12 mouse cellular contexts compared by ENCODE assay signal in the genomic region with DNA sequence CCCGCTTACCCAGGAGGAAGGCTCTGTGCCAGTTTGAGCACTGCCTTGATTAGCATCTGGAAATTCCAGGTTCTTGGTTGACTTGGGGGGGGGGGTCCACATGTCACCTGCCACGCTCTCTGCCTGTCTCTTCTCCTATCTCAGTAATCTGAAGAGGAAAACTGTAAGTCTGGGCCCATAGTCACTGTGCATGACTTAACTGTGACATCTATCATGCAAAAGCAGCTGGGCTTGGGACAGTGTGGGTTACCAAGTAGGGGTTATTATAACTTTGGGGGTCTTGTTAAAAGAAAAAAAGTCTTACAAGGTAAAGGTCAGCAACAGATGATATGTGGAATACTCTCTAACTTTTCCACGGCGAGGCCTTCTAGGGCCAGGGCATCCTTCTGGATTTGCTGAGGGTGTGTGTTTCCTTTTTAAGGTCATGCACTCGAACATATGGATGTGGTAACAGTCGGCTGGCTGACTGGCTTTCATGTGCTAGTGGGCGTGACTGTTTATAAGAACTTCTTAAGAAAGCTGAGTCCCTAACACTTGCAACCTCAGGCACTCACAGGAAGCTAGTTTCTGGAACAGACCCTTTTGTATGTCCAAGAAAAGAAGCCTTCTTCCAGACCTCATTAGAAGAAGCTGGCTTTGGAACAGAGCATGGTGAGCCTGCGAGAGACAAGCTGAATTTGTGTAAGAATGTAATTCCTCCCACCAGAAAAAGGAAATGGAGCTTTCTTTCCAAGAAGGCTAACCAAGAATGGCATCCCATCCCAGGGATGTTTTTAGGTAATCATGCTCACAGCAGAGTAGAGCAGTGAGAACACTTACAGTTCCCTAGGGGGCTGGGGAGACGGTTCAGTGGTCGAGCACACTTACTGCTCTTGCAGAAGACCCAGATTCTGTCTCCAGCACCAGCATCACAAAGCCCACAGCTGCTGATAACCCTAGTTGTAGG. TPM values are rescaled to one million over a fixed set of nuclear protein-coding genes. Genes with fewer than 3 reads are reported as not detected.
DNase-seq lines count a peak whose midpoint lies in the region; ATAC-seq and TF ChIP-seq lines count a peak whose summit lies in the region.
"Had no signal": no experiment of that assay in that cellular context is flagged by ENCODE, and none has a peak within 500 bp of the region (broad histone marks: within the 10 kb centered on the region; RNA-seq: fewer than 3 reads in every experiment).

No protein-coding gene starts in this region.

- no peak overlapping the region for H3K9ac ChIP-seq in hindbrain, postnatal 0 days (replicated peaks; ENCODE audit: low read length)
- H3K9ac ChIP-seq in lung, postnatal 0 days (replicated peaks; ENCODE audit: low read depth), result no peak overlapping the region
- H3K9ac ChIP-seq: forebrain, embryonic 13.5 days; midbrain, embryonic 15.5 days had no signal

- peak; percentile 75 for TF ChIP-seq EP300 in lung, postnatal 0 days (IDR thresholded peaks at IDR 0.05)

- no peak for TF ChIP-seq CTCF in hindbrain, postnatal 0 days (IDR thresholded peaks at IDR 0.05; ENCODE audit: low read depth)
- TF ChIP-seq CTCF in lung, postnatal 0 days (IDR thresholded peaks at IDR 0.05), result no peak

- DNase-seq in hindbrain, embryonic 10.5 days (ENCODE audit: low spot score), result peak; percentile 39
- DNase-seq in hindbrain, postnatal 0 days (ENCODE audit: low spot score), result no peak
- peak; percentile 11 for DNase-seq in embryo, embryonic 9.5 days (ENCODE audit: extremely low spot score)
- DNase-seq in lung, postnatal 0 days (ENCODE audit: low spot score), result peak; percentile 94
- DNase-seq in thymus, postnatal 0 days (ENCODE audit: low spot score), result peak; percentile 83
- DNase-seq in ovary, postnatal 14 days (ENCODE audit: low spot score), result no peak
- no peak for DNase-seq in left cerebral cortex, postnatal 4 days
- no peak for DNase-seq in heart, adult 18-20 months
- DNase-seq: cerebellum, adult 18-20 months had no signal

- H3K4me1 ChIP-seq in hindbrain, embryonic 10.5 days (replicated peaks), result peaks cover 7% of the 10 kb centered on the region
- H3K4me1 ChIP-seq in hindbrain, postnatal 0 days (ENCODE audit: insufficient read depth, low read length), result no peaks in the 10 kb centered on the region
- 0 out of 2 replicates have a peak, but pooled peaks cover 3% of the 10 kb centered on the region for H3K4me1 ChIP-seq in lung, postnatal 0 days (ENCODE audit: insufficient read depth, low read depth, low read length)
- H3K4me1 ChIP-seq: midbrain, embryonic 15.5 days had no signal

- H3K36me3 ChIP-seq in hindbrain, embryonic 10.5 days, result no peaks in the 10 kb centered on the region
- H3K36me3 ChIP-seq in hindbrain, postnatal 0 days (ENCODE audit: insufficient read depth, low read length), result no peaks in the 10 kb centered on the region
- H3K36me3 ChIP-seq in lung, postnatal 0 days (ENCODE audit: insufficient read depth, low read length), result no peaks in the 10 kb centered on the region
- H3K36me3 ChIP-seq: heart, embryonic 10.5 days; midbrain, embryonic 15.5 days had no signal

- no peak overlapping the region for H3K4me3 ChIP-seq in hindbrain, embryonic 10.5 days
- H3K4me3 ChIP-seq in hindbrain, postnatal 0 days (ENCODE audit: low read length), result no peak overlapping the region
- no peak overlapping the region for H3K4me3 ChIP-seq in lung, postnatal 0 days (ENCODE audit: low read depth, low read length)
- H3K4me3 ChIP-seq: forebrain, embryonic 13.5 days; heart, embryonic 10.5 days; midbrain, embryonic 15.5 days had no signal

- no peak for ATAC-seq in hindbrain, postnatal 0 days
- peak; percentile 93 for ATAC-seq in lung, postnatal 0 days
- ATAC-seq: forebrain, embryonic 13.5 days; midbrain, embryonic 15.5 days had no signal

- H3K4me2 ChIP-seq in hindbrain, postnatal 0 days (ENCODE audit: low read depth, low read length), result no peak overlapping the region
- no peak overlapping the region for H3K4me2 ChIP-seq in lung, postnatal 0 days (replicated peaks; ENCODE audit: low read depth, low read length)
- H3K4me2 ChIP-seq: forebrain, embryonic 13.5 days; midbrain, embryonic 15.5 days had no signal

- intact Hi-C loops in left cerebral cortex, postnatal 4 days (cut with DNase I), result no loop called here

- H3K9me3 ChIP-seq in hindbrain, embryonic 10.5 days, result no peaks in the 10 kb centered on the region
- no peaks in the 10 kb centered on the region for H3K9me3 ChIP-seq in hindbrain, postnatal 0 days (ENCODE audit: low read length)
- no peaks in the 10 kb centered on the region for H3K9me3 ChIP-seq in lung, postnatal 0 days (ENCODE audit: low read length)
- H3K9me3 ChIP-seq: forebrain, embryonic 13.5 days; heart, embryonic 10.5 days; midbrain, embryonic 15.5 days had no signal

- H3K27ac ChIP-seq in hindbrain, embryonic 10.5 days, result no peak overlapping the region
- no peak overlapping the region for H3K27ac ChIP-seq in hindbrain, postnatal 0 days
- H3K27ac ChIP-seq in lung, postnatal 0 days (ENCODE audit: low read length), result peak overlapping the region; percentile 23; the same call in 1 of the 2 replicates
- H3K27ac ChIP-seq: forebrain, embryonic 13.5 days; heart, embryonic 10.5 days; midbrain, embryonic 15.5 days had no signal

- 54% methylated on average over 10 of the region's 10 CpGs for WGBS in hindbrain, embryonic 10.5 days
- 67% methylated on average over 10 of the region's 10 CpGs for WGBS in hindbrain, postnatal 0 days
- WGBS in lung, postnatal 0 days, result 31% methylated on average over 10 of the region's 10 CpGs

- H3K27me3 ChIP-seq in hindbrain, embryonic 10.5 days (ENCODE audit: insufficient read depth, poor library complexity, severe bottlenecking), result no peaks in the 10 kb centered on the region
- no peaks in the 10 kb centered on the region for H3K27me3 ChIP-seq in hindbrain, postnatal 0 days (ENCODE audit: insufficient read depth, low read length)
- no peaks in the 10 kb centered on the region for H3K27me3 ChIP-seq in lung, postnatal 0 days (replicated peaks; ENCODE audit: insufficient read depth, low read length)
- H3K27me3 ChIP-seq: forebrain, embryonic 13.5 days; midbrain, embryonic 15.5 days had no signal

RNA-seq across cellular contexts. Expression of a gene that starts 53.7 kb away (rescaled TPM):
- polyA plus RNA-seq in hindbrain, embryonic 10.5 days (2016; fragmentation: Nextera tagmentation; extraction: Ambion mirVana), result 26.6 and 28.6 TPM in 2 replicates
- total RNA-seq in hindbrain, postnatal 0 days (2014; rRNA removed), result 11.4 and 13.1 TPM in 2 replicates
- polyA plus RNA-seq in hindbrain, postnatal 0 days (2015; fragmentation: Nextera tagmentation; extraction: Ambion mirVana), result 8.4 and 8.8 TPM in 2 replicates
- polyA plus RNA-seq in lung, postnatal 0 days (2015; fragmentation: Nextera tagmentation; extraction: Ambion mirVana), result 36.8 and 42.7 TPM in 2 replicates
- 12.3 and 17.1 TPM in 2 replicates for polyA plus RNA-seq in thymus, postnatal 0 days (2015; fragmentation: Nextera tagmentation; extraction: Ambion mirVana)
- 10 to 100 TPM; 11.5 to 13.0 TPM for total RNA-seq in left cerebral cortex, postnatal 4 days (2021)
- total RNA-seq in heart, adult 18-20 months (2021), result 10 to 100 TPM; 20.7 to 25.2 TPM

Comparison
In these comparisons a context has a peak if more than half of its experiments do, and no peak if none do; other contexts are left out.
1. DNase-seq: peak in hindbrain, embryonic 10.5 days (single experiment), embryo, embryonic 9.5 days (single experiment), lung, postnatal 0 days (single experiment) and thymus, postnatal 0 days (single experiment); none in hindbrain, postnatal 0 days (single experiment), ovary, postnatal 14 days (single experiment), left cerebral cortex, postnatal 4 days (single experiment) and heart, adult 18-20 months (0 of 2).